Mouse (Mus musculus) CH12.LX (cell line): ENCODE measurements around the gene Hkdc1. TPM values are rescaled to one million over a fixed set of nuclear protein-coding genes. Genes with fewer than 3 reads are reported as not detected.

Experiments used
- DNase-seq: peaks from one replicate; pipeline ENCODE4 v3.0.0-alpha.2; 2013; ENCODE audit errors: extremely low read depth
- H3K27ac ChIP-seq: 2 replicates; pipeline ENCODE4 v1.5.1; 2012; ENCODE audit warnings: low read depth, mild to moderate bottlenecking, control low read depth, moderate library complexity; ENCODE audit not compliant: insufficient read depth
- H3K27me3 ChIP-seq: replicated peaks from 2 replicates; pipeline ENCODE3; 2012; ENCODE audit warnings: inconsistent platforms
- H3K36me3 ChIP-seq, 2 experiments: replicated peaks in 1 of 2; 2 replicates each; pipeline versions ENCODE3 to v1.6.1; 2012; ENCODE audit warnings: inconsistent platforms in 1 of 2, low read length in 1 of 2, mild to moderate bottlenecking in 1 of 2, mixed read lengths in 1 of 2, moderate library complexity in 1 of 2; ENCODE audit not compliant: control insufficient read depth in 1 of 2, insufficient read depth in 1 of 2
- H3K4me1 ChIP-seq, 2 experiments: 2 replicates each; pipeline ENCODE4 v1.6.1; 2012; ENCODE audit warnings: inconsistent platforms in 1 of 2, moderate library complexity in 1 of 2; ENCODE audit not compliant: insufficient read depth in 2 of 2, control insufficient read depth in 1 of 2
- H3K4me2 ChIP-seq: 2 replicates; pipeline ENCODE4 v1.6.1; 2012; ENCODE audit warnings: low read depth, mild to moderate bottlenecking, control low read depth; ENCODE audit not compliant: poor library complexity, insufficient read depth, severe bottlenecking
- H3K4me3 ChIP-seq, 3 experiments: fragments of 150-350 bp in 1 of 3; sonication (generic) in 1 of 3; replicated peaks in 1 of 3; 2 replicates each; pipeline versions ENCODE3 to v1.5.1; 2011 to 2012; ENCODE audit warnings: low read depth in 2 of 3, low read length in 2 of 3, mild to moderate bottlenecking in 2 of 3, moderate library complexity in 2 of 3, control low read depth in 1 of 3, improper control_type of control experiment in 1 of 3, inconsistent platforms in 1 of 3, mixed read lengths in 1 of 3; ENCODE audit not compliant: poor library complexity in 1 of 3
- H3K79me2 ChIP-seq: replicated peaks from 2 replicates; pipeline ENCODE4 v1.6.1; 2012; ENCODE audit warnings: mild to moderate bottlenecking, moderate library complexity; ENCODE audit not compliant: control insufficient read depth, poor library complexity, insufficient read depth, severe bottlenecking; ENCODE audit errors: extremely low read depth
- H3K9ac ChIP-seq: 2 replicates; pipeline ENCODE4 v1.6.1; 2012; ENCODE audit warnings: low read depth, mild to moderate bottlenecking, control low read depth, moderate library complexity; ENCODE audit not compliant: insufficient read depth
- H3K9me3 ChIP-seq: replicated peaks from 2 replicates; pipeline ENCODE3; 2012; ENCODE audit warnings: low read length, inconsistent platforms, mixed read lengths
- CHD1 ChIP-seq: IDR thresholded peaks from 2 replicates; pipeline ENCODE4 v1.6.1; 2012; ENCODE audit warnings: low read depth, low read length, improper control_type of control experiment, inconsistent platforms
- CHD2 ChIP-seq: IDR thresholded peaks from 2 replicates; pipeline ENCODE4 v1.6.1; 2011; ENCODE audit warnings: low read length, improper control_type of control experiment
- E2F4 ChIP-seq: IDR thresholded peaks from 2 replicates; pipeline ENCODE4 v1.6.1; 2011; ENCODE audit warnings: low read depth, low read length, improper control_type of control experiment; ENCODE audit not compliant: insufficient replicate concordance
- EP300 ChIP-seq: IDR thresholded peaks from 2 replicates; pipeline ENCODE4 v1.6.1; 2011; ENCODE audit warnings: low read length, improper control_type of control experiment
- ETS1 ChIP-seq: conservative IDR thresholded peaks from 2 replicates; pipeline ENCODE4 v1.6.1; 2012; ENCODE audit warnings: low read depth, mild to moderate bottlenecking, inconsistent platforms, low read length, improper control_type of control experiment, moderate library complexity
- GABPA ChIP-seq: IDR thresholded peaks from 2 replicates; pipeline ENCODE4 v1.6.1; 2012; ENCODE audit warnings: low read depth, low read length, improper control_type of control experiment, inconsistent platforms; ENCODE audit not compliant: insufficient replicate concordance
- HCFC1 ChIP-seq: IDR thresholded peaks from 2 replicates; pipeline ENCODE4 v1.6.1; 2012; ENCODE audit warnings: low read depth, mild to moderate bottlenecking, inconsistent platforms, low read length, improper control_type of control experiment
- JUN ChIP-seq: IDR thresholded peaks from 2 replicates; pipeline ENCODE4 v1.6.1; 2011; ENCODE audit warnings: low read depth, mild to moderate bottlenecking, low read length, improper control_type of control experiment, moderate library complexity; ENCODE audit not compliant: insufficient read depth
- MXI1 ChIP-seq: IDR thresholded peaks from 2 replicates; pipeline ENCODE4 v1.6.1; 2011; ENCODE audit warnings: mild to moderate bottlenecking, low read depth, low read length, improper control_type of control experiment
- MYC ChIP-seq: IDR thresholded peaks from 2 replicates; pipeline ENCODE4 v1.6.1; 2011; ENCODE audit warnings: low read depth, mild to moderate bottlenecking, improper control_type of control experiment, low read length
- NELFE ChIP-seq: IDR thresholded peaks from 2 replicates; pipeline ENCODE4 v1.6.1; 2011; ENCODE audit warnings: low read depth, low read length, improper control_type of control experiment
- RAD21 ChIP-seq: IDR thresholded peaks from 2 replicates; pipeline ENCODE4 v1.6.1; 2011; ENCODE audit warnings: low read depth, mild to moderate bottlenecking, low read length, improper control_type of control experiment, moderate library complexity
- TCF12 ChIP-seq: IDR thresholded peaks from 2 replicates; pipeline ENCODE4 v1.6.1; 2014; ENCODE audit warnings: low read depth, mild to moderate bottlenecking, inconsistent platforms, low read length, improper control_type of control experiment
- UBTF ChIP-seq: IDR thresholded peaks from 2 replicates; pipeline ENCODE4 v1.6.1; 2012; ENCODE audit warnings: low read depth, mild to moderate bottlenecking, inconsistent platforms, low read length, improper control_type of control experiment, moderate library complexity
- USF1 ChIP-seq: IDR thresholded peaks from 2 replicates; pipeline ENCODE4 v1.6.1; 2014; ENCODE audit warnings: low read depth, mild to moderate bottlenecking, inconsistent platforms, low read length, improper control_type of control experiment
- USF2 ChIP-seq: conservative IDR thresholded peaks from 2 replicates; pipeline ENCODE4 v1.6.1; 2011; ENCODE audit warnings: low read depth, low read length, improper control_type of control experiment
- ZNF384 ChIP-seq: IDR thresholded peaks from 2 replicates; pipeline ENCODE4 v1.6.1; 2012; ENCODE audit warnings: low read depth, low read length, improper control_type of control experiment, inconsistent platforms
- dilution Hi-C: fragments of 300-500 bp; cut with MboI; formaldehyde crosslinking; loops from 2 replicates; pipeline ENCODE4 v1.14.3; 2020; ENCODE audit warnings: low sequenced_read_pairs; ENCODE audit not compliant: extremely low pct_unique_long_range_greater_than_20kb, extremely low pct_ligation_motif_present
- in situ Hi-C: fragments of 300-500 bp; cut with MboI; formaldehyde crosslinking; loops from 3 replicates; pipeline ENCODE4 v1.14.3; 2019; ENCODE audit warnings: low sequenced_read_pairs, low pct_ligation_motif_present, low pct_unique_long_range_greater_than_20kb, mixed read lengths
- polyA plus RNA-seq: library from polyadenylated mRNA; unstranded; fragments of >175 nt; gene quantifications from 2 replicates; pipeline ENCODE4 v1.2.1, GENCODE M21; 2012; ENCODE audit warnings: low read depth; ENCODE audit not compliant: insufficient read length
- total RNA-seq, 2 experiments: library from RNA; depleted of rRNA; stranded (reverse); fragments of 300-350 nt in 1 of 2; fragments of >200 nt in 1 of 2; gene quantifications; 2 replicates each; pipeline ENCODE4 v1.2.3; 2012 to 2014

The Hkdc1 gene
- total and polyA plus RNA-seq, 3 experiments = not detected

- no peak for TF ChIP-seq ZNF384
- TF ChIP-seq HCFC1 = no peak
- no peak for TF ChIP-seq RAD21
- no peak for TF ChIP-seq EP300
- TF ChIP-seq MXI1 = no peak
- TF ChIP-seq GABPA = no peak
- TF ChIP-seq CHD2 = no peak
- no peaks in the 10 kb centered on the region for H3K79me2 ChIP-seq
- H3K9me3 ChIP-seq = no peaks in the 10 kb centered on the region
- in situ Hi-C loops (no loop called here), dilution Hi-C loops (no loop called here)
- no peak overlapping the region for H3K27ac ChIP-seq
- no peak overlapping the region for H3K9ac ChIP-seq
- no peak for DNase-seq
- no peaks in the 10 kb centered on the region for H3K36me3 ChIP-seq
- no peak overlapping the region for H3K4me2 ChIP-seq
- no peak overlapping the region for H3K4me3 ChIP-seq
- peaks cover 0 to 5% of the 10 kb centered on the region in 2 experiments; a peak in 2 of 4 replicates for H3K4me1 ChIP-seq
- peaks cover 79% of the 10 kb centered on the region for H3K27me3 ChIP-seq
Observed at GRCm38 (mm10) chr10:62413606-62413982, 8.7 kb downstream of the Hkdc1 start.

GRCm38 (mm10) chr10:62412906-62413605 is 9.2 kb downstream of the Hkdc1 start:
- H3K79me2 ChIP-seq = no peaks in the 10 kb centered on the region
- DNase-seq = no peak
- no peak overlapping the region for H3K27ac ChIP-seq
- TF ChIP-seq UBTF (no peak), USF2 (no peak), TCF12 (no peak), MYC (no peak), USF1 (no peak), MXI1 (no peak), JUN (no peak), NELFE (no peak), CHD1 (no peak), ZNF384 (no peak), ETS1 (no peak), EP300 (no peak), E2F4 (no peak)
- TF ChIP-seq, all 38 proteins: peak for 0
- dilution Hi-C loops (no loop called here), in situ Hi-C loops (no loop called here)
- no peaks in the 10 kb centered on the region for H3K36me3 ChIP-seq
- H3K4me1 ChIP-seq = peaks cover 0 to 5% of the 10 kb centered on the region in 2 experiments; a peak in 2 of 4 replicates
- peaks cover 78% of the 10 kb centered on the region for H3K27me3 ChIP-seq
- no peak overlapping the region for H3K9ac ChIP-seq
- no peaks in the 10 kb centered on the region for H3K9me3 ChIP-seq
- H3K4me2 ChIP-seq = no peak overlapping the region
- no peak overlapping the region for H3K4me3 ChIP-seq
